Mouse (Mus musculus) intestine, embryonic 14.5 days (tissue): Measurements from ENCODE around the gene Ube4b. TPM values are rescaled to one million over a fixed set of nuclear protein-coding genes. Genes with fewer than 3 reads are reported as not detected.

Experiments
- ATAC-seq: fragments of 200-750 bp; cut with Nextera tagmentation; replicated peaks from 2 replicates; pipeline ENCODE4 v1.8.0; 2017; ENCODE audit warnings: low read depth, moderate number of reproducible peaks, moderate TSS enrichment, moderate library complexity; ENCODE audit not compliant: low FRiP score, low TSS enrichment
- DNase-seq: peaks from one replicate; pipeline ENCODE4 v3.0.0-alpha.2; 2018; ENCODE audit warnings: low spot score
- H3K27ac ChIP-seq: fragments of 300-500 bp; sonication (generic); 2 replicates; pipeline ENCODE4 v1.5.1; 2014; ENCODE audit warnings: low read depth, mild to moderate bottlenecking, control low read depth
- H3K27me3 ChIP-seq: fragments of 300-500 bp; sonication (generic); replicated peaks from 2 replicates; pipeline ENCODE4 v1.6.1; 2014; ENCODE audit warnings: low read length, control low read depth; ENCODE audit not compliant: control insufficient read depth, insufficient read depth
- H3K36me3 ChIP-seq: fragments of 300-500 bp; sonication (generic); 2 replicates; pipeline ENCODE4 v1.6.1; 2014; ENCODE audit warnings: low read length, control low read depth; ENCODE audit not compliant: control insufficient read depth, insufficient read depth
- H3K4me1 ChIP-seq: fragments of 300-500 bp; sonication (generic); replicated peaks from 2 replicates; pipeline ENCODE4 v1.6.1; 2014; ENCODE audit warnings: low read length, control low read depth, mixed read lengths; ENCODE audit not compliant: control insufficient read depth, insufficient read depth
- H3K4me2 ChIP-seq: fragments of 300-500 bp; sonication (generic); 2 replicates; pipeline ENCODE4 v1.6.1; 2014; ENCODE audit warnings: low read length
- H3K4me3 ChIP-seq: fragments of 300-500 bp; sonication (generic); 2 replicates; pipeline ENCODE4 v1.5.1; 2014; ENCODE audit warnings: low read depth, low read length, control low read depth, mixed read lengths
- H3K9ac ChIP-seq: fragments of 300-500 bp; sonication (generic); 2 replicates; pipeline ENCODE4 v1.6.1; 2014; ENCODE audit warnings: mild to moderate bottlenecking, low read length
- H3K9me3 ChIP-seq: fragments of 300-500 bp; sonication (generic); 2 replicates; pipeline ENCODE4 v1.6.1; 2016; ENCODE audit warnings: low read length, control low read depth; ENCODE audit not compliant: control insufficient read depth
- WGBS: fragments of 180-500 bp; shearing (Covaris S2); extraction: QIAGEN DNeasy Blood & Tissue Kit; methylation state at CpG from one replicate; pipeline ENCODE4 v1.1.7; 2014; 5-methylcytosine and 5-hydroxymethylcytosine counted together
- polyA plus RNA-seq: library from polyadenylated mRNA; unstranded; fragments of >200 nt; fragmentation: Nextera tagmentation; extraction: Ambion mirVana; gene quantifications from 2 replicates; pipeline ENCODE4 v1.2.1, GENCODE M21; 2014

Ube4b gene
- polyA plus RNA-seq, 1 experiment from 2014 or later, result 40.8 TPM

- no peak for ATAC-seq
- Histone ChIP-seq H3K36me3 (peaks cover 11% of the 10 kb centered on the region; the same call in 1 of the 2 replicates), H3K4me3 (no peak overlapping the region), H3K9me3 (no peaks in the 10 kb centered on the region), H3K27me3 (no peaks in the 10 kb centered on the region), H3K4me1 (peaks cover 14% of the 10 kb centered on the region; the same call in 1 of the 2 replicates), H3K9ac (no peak overlapping the region), H3K4me2 (no peak overlapping the region), H3K27ac (no peak overlapping the region)
- no peak for DNase-seq
- WGBS, result 89% methylated on average over 9 of the region's 9 CpGs
Measured at GRCm38 (mm10) chr4:149291061-149291460, 135.5 kb downstream of the Ube4b start.

- Histone ChIP-seq H3K36me3 (peaks cover 11% of the 10 kb centered on the region; the same call in 1 of the 2 replicates), H3K9me3 (no peaks in the 10 kb centered on the region), H3K27me3 (no peaks in the 10 kb centered on the region), H3K4me1 (peaks cover 11% of the 10 kb centered on the region; the same call in 1 of the 2 replicates), H3K4me2 (no peak overlapping the region), H3K27ac (no peak overlapping the region), H3K4me3 (no peak overlapping the region), H3K9ac (no peak overlapping the region)
- no peak for ATAC-seq
- whole genome bisulfite sequencing, result 86% methylated on average over 7 of the region's 7 CpGs
- DNase-seq, result no peak
Measured at GRCm38 (mm10) chr4:149290157-149290750, 136.3 kb downstream of the Ube4b start.

- Histone ChIP-seq H3K36me3 (peaks cover 11% of the 10 kb centered on the region; the same call in 1 of the 2 replicates), H3K4me2 (no peak overlapping the region), H3K27ac (no peak overlapping the region), H3K4me3 (no peak overlapping the region), H3K27me3 (no peaks in the 10 kb centered on the region), H3K9me3 (no peaks in the 10 kb centered on the region), H3K9ac (no peak overlapping the region), H3K4me1 (peaks cover 10% of the 10 kb centered on the region)
- DNase-seq, result no peak
- 58% methylated on average over 8 of the region's 8 CpGs for WGBS
- ATAC-seq, result no peak
Measured at GRCm38 (mm10) chr4:149286287-149287137, 140.0 kb downstream of the Ube4b start.

- peaks cover 5% of the 10 kb centered on the region; the same call in 1 of the 2 replicates for H3K36me3 ChIP-seq
- WGBS, result 73% methylated on average over 1 of the region's 1 CpGs
- no peaks in the 10 kb centered on the region for H3K27me3 ChIP-seq
- no peak overlapping the region for H3K4me2 ChIP-seq
- ATAC-seq (no peak), DNase-seq (no peak)
- no peaks in the 10 kb centered on the region for H3K9me3 ChIP-seq
- no peak overlapping the region for H3K4me3 ChIP-seq
- H3K9ac ChIP-seq, result no peak overlapping the region
- H3K4me1 ChIP-seq, result peaks cover 10% of the 10 kb centered on the region
- no peak overlapping the region for H3K27ac ChIP-seq
Measured at GRCm38 (mm10) chr4:149285691-149286090, 140.9 kb downstream of the Ube4b start.

- no peak overlapping the region for H3K9ac ChIP-seq
- no peak overlapping the region for H3K4me3 ChIP-seq
- no peaks in the 10 kb centered on the region for H3K36me3 ChIP-seq
- ATAC-seq (no peak), DNase-seq (no peak)
- H3K27ac ChIP-seq, result no peak overlapping the region
- peaks cover 13% of the 10 kb centered on the region for H3K4me1 ChIP-seq
- H3K9me3 ChIP-seq, result no peaks in the 10 kb centered on the region
- WGBS, result 81% methylated on average over 3 of the region's 3 CpGs
- H3K4me2 ChIP-seq, result no peak overlapping the region
- no peaks in the 10 kb centered on the region for H3K27me3 ChIP-seq
Measured at GRCm38 (mm10) chr4:149283018-149283417, 143.5 kb downstream of the Ube4b start.

GRCm38 (mm10) chr4:149282025-149282738 is 144.4 kb downstream of the Ube4b start:
- ATAC-seq (no peak), DNase-seq (no peak)
- no peaks in the 10 kb centered on the region for H3K9me3 ChIP-seq

More at GRCm38 (mm10) chr4:149282025-149282738, 144.4 kb downstream of the Ube4b start:
- H3K36me3 ChIP-seq, result no peaks in the 10 kb centered on the region
- H3K4me1 ChIP-seq, result peaks cover 21% of the 10 kb centered on the region
- no peak overlapping the region for H3K9ac ChIP-seq
- H3K27ac ChIP-seq, result no peak overlapping the region
- no peaks in the 10 kb centered on the region for H3K27me3 ChIP-seq
- 68% methylated on average over 7 of the region's 7 CpGs for WGBS
- H3K4me2 ChIP-seq, result no peak overlapping the region
- H3K4me3 ChIP-seq, result no peak overlapping the region

Other genes with a start within 250 kb of the Ube4b start
- gene Kif1b, start 119.1 kb downstream of the Ube4b start, polyA plus RNA-seq, result 34.4 and 36.5 TPM in 2 replicates
- gene Rbp7, start 28.2 kb upstream of the Ube4b start, polyA plus RNA-seq, result 0.63 and 1.5 TPM in 2 replicates
- gene Tmem274, start 50.6 kb upstream of the Ube4b start, polyA plus RNA-seq, result 0.83 TPM in 1 of 2 replicates, not detected in the other
- gene Nmnat1, start 58.5 kb upstream of the Ube4b start, polyA plus RNA-seq, result 12.0 and 13.7 TPM in 2 replicates
- 42.2 and 46.5 TPM in 2 replicates for gene Lzic, start 58.5 kb upstream of the Ube4b start, polyA plus RNA-seq
- gene Ctnnbip1, start 91.5 kb upstream of the Ube4b start, polyA plus RNA-seq, result 53.0 and 54.3 TPM in 2 replicates
- gene Clstn1, start 159.7 kb upstream of the Ube4b start, polyA plus RNA-seq, result 20.5 and 30.8 TPM in 2 replicates